Mouse (Mus musculus): ENCODE data around the gene Zswim8. TPM values are rescaled to one million over a fixed set of nuclear protein-coding genes. Genes with fewer than 3 reads are reported as not detected.
"Not testable (repeated sequence)": the region's sequence is repeated elsewhere in the genome, so short reads cannot be mapped to it uniquely, and the experiment has no call there.

Zswim8 gene
- total RNA-seq, 2 experiments from 2014 or later, result 134 to 138 TPM

GRCm38 (mm10) chr14:20686576-20686975, 20.8 kb upstream of the Zswim8 start:
- DNase-seq (ENCODE audit: extremely low spot score in 1 of 2, low spot score in 2 of 2), result no peak

DNA sequence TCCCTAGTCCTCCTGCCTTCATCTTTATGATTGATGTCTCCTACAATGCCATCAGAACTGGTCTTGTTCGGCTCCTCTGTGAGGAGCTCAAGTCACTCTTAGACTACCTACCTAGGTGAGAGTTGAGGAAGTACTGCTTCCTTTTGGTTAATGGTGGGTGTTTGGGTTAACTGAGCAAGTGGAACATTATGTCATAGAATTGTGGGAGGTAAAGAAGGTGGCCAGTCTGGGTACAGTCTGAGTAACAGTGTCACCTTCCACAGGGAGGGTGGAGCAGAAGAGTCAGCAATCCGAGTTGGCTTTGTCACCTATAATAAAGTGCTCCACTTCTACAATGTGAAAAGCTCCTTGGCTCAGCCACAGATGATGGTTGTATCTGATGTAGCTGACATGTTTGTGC, 18.3 kb upstream of the Zswim8 start:
- intact Hi-C loops (cut with DNase I), result no loop called here
- no peak for DNase-seq (ENCODE audit: extremely low spot score in 1 of 2, low spot score in 2 of 2)

More at GRCm38 (mm10) chr14:20686576-20686975, 20.8 kb upstream of the Zswim8 start:
- intact Hi-C loops (cut with DNase I), result no loop called here

DNA sequence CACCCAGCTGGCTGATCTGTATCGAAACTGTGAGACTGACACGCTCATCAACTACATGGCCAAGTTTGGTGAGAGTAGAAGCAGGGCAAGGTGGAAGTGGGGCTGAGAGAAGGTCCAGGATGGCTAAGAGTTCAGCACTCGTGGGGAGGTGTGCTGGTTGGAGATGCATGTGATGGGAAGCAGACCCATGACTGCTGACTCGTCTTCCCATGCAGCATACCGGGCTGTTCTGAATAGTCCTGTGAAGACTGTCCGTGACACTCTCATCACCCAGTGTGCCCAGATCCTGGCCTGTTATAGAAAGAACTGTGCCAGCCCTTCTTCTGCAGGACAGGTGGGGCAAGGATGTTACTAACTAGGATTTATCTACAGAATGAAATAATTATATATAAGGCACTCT, 15.6 kb upstream of the Zswim8 start:
- intact Hi-C loops (cut with DNase I), result no loop called here
- DNase-seq (ENCODE audit: extremely low spot score in 1 of 2, low spot score in 2 of 2), result no peak

- intact Hi-C loops (cut with DNase I), result no loop called here
Observed at GRCm38 (mm10) chr14:20693589-20694101, 13.7 kb upstream of the Zswim8 start.

DNA sequence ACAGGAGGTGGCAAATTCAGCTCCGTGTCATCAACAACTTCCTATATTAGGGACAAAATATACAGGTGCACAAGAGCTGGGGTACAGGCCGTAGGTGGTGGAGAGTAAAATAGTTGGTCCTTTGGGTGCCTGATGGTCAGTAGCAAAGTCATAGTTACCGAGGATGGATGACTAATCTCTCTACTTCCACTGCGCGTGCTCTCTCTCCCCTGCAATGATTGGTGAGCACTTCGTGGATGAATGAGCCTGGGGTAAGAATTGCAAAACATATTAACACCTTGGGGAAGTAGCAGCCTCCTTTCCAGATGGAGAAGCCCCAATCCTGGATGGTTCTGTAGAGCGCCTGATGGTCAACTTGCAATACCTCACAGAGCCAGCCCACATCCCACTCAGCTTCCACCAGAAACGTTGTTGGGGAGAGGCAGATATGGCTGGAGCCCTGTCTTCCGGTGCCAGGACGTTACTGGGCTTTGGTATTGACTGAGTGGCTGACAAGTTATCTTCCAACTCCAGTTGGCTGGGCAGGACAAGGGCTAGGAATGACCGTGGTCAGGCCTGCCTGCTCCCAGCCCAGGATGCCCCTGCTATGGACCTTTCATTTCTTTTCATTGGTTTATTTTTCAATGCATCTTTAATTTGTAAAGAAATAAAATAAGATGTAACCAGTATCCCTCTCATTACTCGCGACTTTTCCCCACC, 13.0 kb upstream of the Zswim8 start:
- intact Hi-C loops (cut with DNase I), result no loop called here
- no peak for DNase-seq (ENCODE audit: extremely low spot score in 1 of 2, low spot score in 2 of 2)

More at GRCm38 (mm10) chr14:20693589-20694101, 13.7 kb upstream of the Zswim8 start:
- DNase-seq (ENCODE audit: extremely low spot score in 1 of 2, low spot score in 2 of 2), result no peak

DNA sequence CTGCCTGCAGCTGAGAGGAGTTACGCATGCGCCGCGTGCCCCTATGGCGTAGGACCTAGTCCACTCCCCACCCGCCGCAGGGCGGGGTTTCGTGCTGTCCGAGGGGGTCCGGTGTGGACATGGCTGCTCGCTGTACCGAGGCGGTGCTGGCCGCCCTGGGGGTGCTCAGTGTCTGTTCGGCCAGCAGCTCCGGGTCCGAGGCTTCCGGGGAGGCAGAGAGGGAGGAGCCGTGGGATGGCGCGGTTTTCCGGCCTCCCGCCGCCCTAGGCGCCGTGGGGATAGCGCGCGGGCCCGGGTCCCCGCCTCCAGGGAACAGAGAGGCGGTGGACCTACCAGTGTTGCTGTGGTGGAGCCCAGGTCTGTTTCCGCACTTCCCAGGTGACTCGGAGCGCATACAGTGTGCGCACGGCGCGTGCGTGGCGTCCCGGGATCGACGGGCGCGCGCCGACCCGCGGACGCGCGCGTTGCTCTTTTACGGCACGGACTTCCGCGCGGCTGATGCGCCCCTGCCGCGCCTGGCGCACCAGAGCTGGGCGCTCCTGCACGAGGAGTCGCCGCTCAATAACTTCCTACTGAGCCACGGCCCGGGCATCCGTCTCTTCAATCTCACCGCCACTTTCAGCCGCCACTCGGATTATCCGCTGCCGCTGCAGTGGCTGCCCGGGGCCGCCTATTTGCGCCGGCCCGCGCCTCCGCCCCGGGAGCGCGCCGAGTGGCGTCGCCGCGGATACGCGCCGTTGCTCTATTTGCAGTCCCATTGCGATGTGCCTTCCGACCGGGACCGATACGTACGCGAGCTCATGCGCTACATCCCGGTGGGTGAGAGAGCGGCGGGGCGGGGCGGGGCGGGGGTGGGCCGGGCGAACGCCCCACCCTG, 12.2 kb upstream of the Zswim8 start, which contains the start of gene Fut11:
Fut11 (plus strand) TSS at position 85 of the 877 bp plus-strand sequence.
- peak; percentile 70 to 95 for DNase-seq (ENCODE audit: extremely low spot score in 1 of 2, low spot score in 2 of 2)
- intact Hi-C loops (cut with DNase I), result no loop called here

DNA sequence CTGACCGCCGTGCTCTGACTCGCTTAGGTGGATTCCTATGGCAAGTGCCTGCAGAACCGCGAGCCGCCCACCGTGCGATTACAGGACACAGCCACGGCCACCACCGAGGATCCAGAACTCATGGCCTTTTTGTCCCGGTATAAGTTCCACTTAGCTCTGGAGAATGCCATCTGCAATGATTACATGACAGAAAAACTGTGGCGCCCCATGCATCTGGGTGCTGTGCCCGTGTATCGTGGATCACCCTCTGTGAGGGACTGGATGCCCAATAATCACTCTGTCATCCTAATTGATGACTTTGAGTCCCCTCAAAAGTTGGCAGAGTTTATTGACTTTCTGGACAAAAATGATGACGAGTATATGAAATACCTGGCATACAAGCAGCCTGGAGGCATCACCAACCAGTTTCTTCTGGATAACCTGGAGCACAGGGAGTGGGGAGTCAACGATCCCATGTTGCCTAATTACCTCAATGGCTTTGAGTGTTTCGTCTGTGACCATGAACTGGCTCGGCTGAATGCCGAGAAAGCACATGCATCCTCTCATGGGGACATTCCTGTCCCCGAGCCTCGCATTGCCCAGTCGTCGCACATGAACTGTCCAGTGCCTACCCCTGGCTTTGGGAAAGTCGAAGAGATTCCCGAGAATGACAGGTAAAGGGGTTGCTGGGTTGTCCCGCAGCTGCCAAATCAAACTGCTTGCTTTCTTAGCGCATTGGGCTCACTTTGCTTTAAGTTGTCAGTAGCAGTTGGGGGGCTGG, 11.4 kb upstream of the Zswim8 start:
- DNase-seq (ENCODE audit: extremely low spot score in 1 of 2, low spot score in 2 of 2), result no peak
- intact Hi-C loops (cut with DNase I), result no loop called here

- intact Hi-C loops (cut with DNase I), result no loop called here
- peak; percentile 43 to 69 for DNase-seq (ENCODE audit: extremely low spot score in 1 of 2, low spot score in 2 of 2)
Observed at GRCm38 (mm10) chr14:20696986-20697385, 10.4 kb upstream of the Zswim8 start.

- no peak for DNase-seq (ENCODE audit: extremely low spot score in 1 of 2, low spot score in 2 of 2)
- intact Hi-C loops (cut with DNase I), result no loop called here
Observed at GRCm38 (mm10) chr14:20698515-20698914, 8.8 kb upstream of the Zswim8 start.

GRCm38 (mm10) chr14:20700362-20700761, 7.0 kb upstream of the Zswim8 start:
- intact Hi-C loops (cut with DNase I), result no loop called here
- DNase-seq (ENCODE audit: extremely low spot score in 1 of 2, low spot score in 2 of 2), result no peak

- intact Hi-C loops (cut with DNase I), result no loop called here
- no peak for DNase-seq (ENCODE audit: extremely low spot score in 1 of 2, low spot score in 2 of 2)
Observed at GRCm38 (mm10) chr14:20701554-20701953, 5.8 kb upstream of the Zswim8 start.

- DNase-seq (ENCODE audit: extremely low spot score in 1 of 2, low spot score in 2 of 2), result no peak
- intact Hi-C loops (cut with DNase I), result no loop called here
Observed at GRCm38 (mm10) chr14:20702096-20702740, 5.1 kb upstream of the Zswim8 start.

GRCm38 (mm10) chr14:20702741-20703381, 4.5 kb upstream of the Zswim8 start, which contains the start of gene Chchd1:
Chchd1 (plus strand) TSS chr14:20703006.
- intact Hi-C loops (cut with DNase I), result no loop called here
- DNase-seq (ENCODE audit: extremely low spot score in 1 of 2, low spot score in 2 of 2), result peak; percentile 85 to 95

- DNase-seq (ENCODE audit: extremely low spot score in 1 of 2, low spot score in 2 of 2); intact Hi-C loops (cut with DNase I): not testable (repeated sequence)
Observed at GRCm38 (mm10) chr14:20703461-20703860, 3.9 kb upstream of the Zswim8 start.

GRCm38 (mm10) chr14:20708239-20708638, 887 bp downstream of the Zswim8 start:
- DNase-seq (ENCODE audit: extremely low spot score in 1 of 2, low spot score in 2 of 2), result no peak
- intact Hi-C loops (cut with DNase I), result no loop called here

GRCm38 (mm10) chr14:20713832-20714231, 6.5 kb downstream of the Zswim8 start:
- DNase-seq (ENCODE audit: extremely low spot score in 1 of 2, low spot score in 2 of 2), result no peak
- intact Hi-C loops (cut with DNase I), result no loop called here

GRCm38 (mm10) chr14:20718443-20718842, 11.1 kb downstream of the Zswim8 start:
- no peak for DNase-seq (ENCODE audit: extremely low spot score in 1 of 2, low spot score in 2 of 2)

GRCm38 (mm10) chr14:20719767-20720166, 12.4 kb downstream of the Zswim8 start:
- intact Hi-C loops (cut with DNase I), result loop anchor here (10.0 kb wide), 1 partner anchor 295 kb away; no protein-coding TSS in a partner anchor
- no peak for DNase-seq (ENCODE audit: extremely low spot score in 1 of 2, low spot score in 2 of 2)

More at GRCm38 (mm10) chr14:20718443-20718842, 11.1 kb downstream of the Zswim8 start:
- intact Hi-C loops (cut with DNase I), result no loop called here
